Mouse (Mus musculus) kidney, embryonic 16.5 days (tissue): ENCODE results near the gene Slc15a5. TPM values are rescaled to one million over a fixed set of nuclear protein-coding genes. Genes with fewer than 3 reads are reported as not detected.

Source experiments
- ATAC-seq: fragments of 200-750 bp; cut with Nextera tagmentation; 2 replicates; pipeline ENCODE4 v1.8.0; 2017; ENCODE audit warnings: moderate TSS enrichment; ENCODE audit not compliant: low FRiP score, low TSS enrichment
- H3K27ac ChIP-seq: fragments of 300-500 bp; sonication (generic); 2 replicates; pipeline ENCODE4 v1.5.1; 2014; ENCODE audit warnings: low read length
- H3K27me3 ChIP-seq: fragments of 300-500 bp; sonication (generic); 2 replicates; pipeline ENCODE4 v1.6.1; 2014; ENCODE audit warnings: low read length, control low read depth, mixed read lengths; ENCODE audit not compliant: insufficient read depth
- H3K36me3 ChIP-seq: fragments of 300-500 bp; sonication (generic); 2 replicates; pipeline ENCODE4 v1.6.1; 2014; ENCODE audit warnings: low read length, control low read depth, mixed read lengths; ENCODE audit not compliant: insufficient read depth
- H3K4me1 ChIP-seq: fragments of 300-500 bp; sonication (generic); 2 replicates; pipeline ENCODE4 v1.6.1; 2014; ENCODE audit warnings: low read length, control low read depth, mixed read lengths; ENCODE audit not compliant: insufficient read depth
- H3K4me2 ChIP-seq: fragments of 300-500 bp; sonication (generic); replicated peaks from 2 replicates; pipeline ENCODE4 v1.6.1; 2014; ENCODE audit warnings: low read depth, low read length
- H3K4me3 ChIP-seq: fragments of 300-500 bp; sonication (generic); 2 replicates; pipeline ENCODE4 v1.5.1; 2014; ENCODE audit warnings: mild to moderate bottlenecking, low read length
- H3K9ac ChIP-seq: fragments of 300-500 bp; sonication (generic); replicated peaks from 2 replicates; pipeline ENCODE4 v1.6.1; 2014; ENCODE audit warnings: low read length
- H3K9me3 ChIP-seq: fragments of 300-500 bp; sonication (generic); 2 replicates; pipeline ENCODE4 v1.6.1; 2016; ENCODE audit warnings: low read length, control low read depth
- WGBS: fragments of 180-500 bp; shearing (Covaris S2); extraction: QIAGEN DNeasy Blood & Tissue Kit; methylation state at CpG from one replicate; pipeline ENCODE4 v1.1.7; 2014; 5-methylcytosine and 5-hydroxymethylcytosine counted together
- polyA plus RNA-seq: library from polyadenylated mRNA; unstranded; fragments of >200 nt; fragmentation: Nextera tagmentation; extraction: Ambion mirVana; gene quantifications from 2 replicates; pipeline ENCODE4 v1.2.1, GENCODE M21; 2015

Gene Slc15a5
- polyA plus RNA-seq, 1 experiment from 2014 or later = 0.24 TPM

- no peaks in the 10 kb centered on the region for H3K4me1 ChIP-seq
Observed at GRCm38 (mm10) chr6:138036891-138037290, 42.8 kb downstream of the Slc15a5 start.

DNA sequence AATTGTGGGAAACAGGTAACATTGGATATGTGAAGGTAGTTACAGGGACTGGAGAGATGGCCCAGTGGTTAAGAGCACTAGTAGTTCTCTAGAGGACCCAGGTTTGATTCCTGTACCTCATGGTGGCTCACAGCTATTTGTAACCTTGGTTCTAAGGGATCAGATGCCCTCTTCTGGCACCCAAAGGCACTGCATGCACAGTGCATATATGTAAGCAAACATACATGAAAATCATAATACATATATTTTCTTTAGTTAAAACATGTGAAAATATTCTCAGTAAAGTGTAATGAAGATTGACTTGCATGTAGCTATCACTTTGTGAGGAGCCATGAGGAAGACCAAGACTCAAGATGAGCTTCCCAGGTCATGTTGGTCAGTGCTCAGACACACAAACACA is 62.8 kb downstream of the Slc15a5 start:
- no peak overlapping the region for H3K4me2 ChIP-seq
- H3K9ac ChIP-seq = no peak overlapping the region
- no peak overlapping the region for H3K4me3 ChIP-seq
- ATAC-seq = no peak
- H3K36me3 ChIP-seq = no peaks in the 10 kb centered on the region
- no peaks in the 10 kb centered on the region for H3K27me3 ChIP-seq
- H3K4me1 ChIP-seq = no peaks in the 10 kb centered on the region
- no peak overlapping the region for H3K27ac ChIP-seq
- H3K9me3 ChIP-seq = no peaks in the 10 kb centered on the region

More at GRCm38 (mm10) chr6:138036891-138037290, 42.8 kb downstream of the Slc15a5 start:
- no peak for ATAC-seq
- WGBS = 91% methylated on average over 12 of the region's 12 CpGs
- no peak overlapping the region for H3K9ac ChIP-seq
- H3K27me3 ChIP-seq = no peaks in the 10 kb centered on the region
- H3K36me3 ChIP-seq = no peaks in the 10 kb centered on the region
- no peaks in the 10 kb centered on the region for H3K9me3 ChIP-seq
- no peak overlapping the region for H3K27ac ChIP-seq
- H3K4me3 ChIP-seq = no peak overlapping the region
- no peak overlapping the region for H3K4me2 ChIP-seq

DNA sequence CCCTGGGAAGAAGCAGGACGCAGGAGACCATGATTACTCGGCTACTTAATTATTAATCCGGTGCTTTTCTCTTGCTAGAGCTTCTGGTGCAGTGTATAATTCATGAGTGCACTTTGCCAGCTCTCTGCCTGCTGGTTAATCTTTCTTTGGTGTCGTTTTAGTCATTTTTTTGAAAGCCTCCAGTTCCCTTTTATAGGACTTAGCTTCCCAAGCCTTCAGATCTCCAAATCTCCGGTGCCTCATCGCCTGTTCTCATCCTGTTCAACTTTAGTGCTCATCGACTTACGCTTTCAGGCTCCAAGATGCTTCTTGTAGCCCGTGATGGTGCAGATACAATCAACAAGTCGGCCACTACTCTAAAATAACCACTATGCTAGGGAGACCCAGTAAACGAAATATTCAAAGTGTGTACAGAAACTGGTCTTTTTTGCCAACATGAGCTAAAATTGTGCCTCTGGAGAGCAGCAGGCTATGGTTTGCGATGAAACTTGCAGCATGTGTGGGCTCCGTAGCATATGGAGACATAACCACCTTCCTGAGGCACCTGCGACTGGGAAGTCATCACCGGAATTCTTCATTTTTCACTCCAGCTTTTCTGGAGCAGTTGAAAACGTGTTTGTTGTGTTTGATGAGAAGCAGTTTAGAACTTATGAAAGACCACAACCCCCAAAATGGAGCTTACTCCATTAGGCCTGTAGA is 64.6 kb downstream of the Slc15a5 start:
- Histone ChIP-seq H3K36me3 (no peaks in the 10 kb centered on the region), H3K27ac (no peak overlapping the region), H3K27me3 (no peaks in the 10 kb centered on the region), H3K4me3 (no peak overlapping the region), H3K9me3 (no peaks in the 10 kb centered on the region), H3K4me2 (no peak overlapping the region), H3K4me1 (no peaks in the 10 kb centered on the region), H3K9ac (no peak overlapping the region)
- 78% methylated on average over 16 of the region's 16 CpGs for WGBS
- ATAC-seq = no peak

GRCm38 (mm10) chr6:138011955-138012354 is 67.8 kb downstream of the Slc15a5 start:
- Histone ChIP-seq H3K4me3 (no peak overlapping the region), H3K36me3 (no peaks in the 10 kb centered on the region), H3K9me3 (no peaks in the 10 kb centered on the region), H3K27ac (no peak overlapping the region), H3K4me1 (0 out of 2 replicates have a peak, but pooled peaks cover 5% of the 10 kb centered on the region), H3K4me2 (no peak overlapping the region), H3K27me3 (no peaks in the 10 kb centered on the region), H3K9ac (no peak overlapping the region)
- ATAC-seq = no peak
- 72% methylated on average over 6 of the region's 6 CpGs for WGBS

DNA sequence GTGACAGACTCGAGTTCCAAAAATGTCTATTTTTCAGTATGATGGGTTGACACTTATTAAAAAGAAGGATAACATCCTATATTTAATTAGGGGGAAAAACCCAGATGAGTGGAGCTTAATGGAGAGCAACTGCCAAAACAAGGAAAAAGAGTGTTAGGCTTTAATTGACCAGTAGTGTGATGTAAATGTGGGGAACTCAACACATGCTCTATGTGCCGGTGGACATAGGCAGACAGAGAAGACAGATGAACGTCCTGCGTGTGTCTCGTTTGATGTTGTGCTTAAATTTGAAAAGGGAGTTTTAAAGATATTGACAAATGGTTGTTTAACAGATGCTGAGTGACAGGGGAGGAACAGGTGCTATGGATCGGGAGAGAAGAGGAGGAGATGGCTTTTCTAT is 72.0 kb downstream of the Slc15a5 start:
- no peak overlapping the region for H3K4me3 ChIP-seq
- H3K27ac ChIP-seq = no peak overlapping the region
- no peaks in the 10 kb centered on the region for H3K9me3 ChIP-seq
- H3K9ac ChIP-seq = no peak overlapping the region
- H3K4me1 ChIP-seq = 0 out of 2 replicates have a peak, but pooled peaks cover 9% of the 10 kb centered on the region
- no peak overlapping the region for H3K4me2 ChIP-seq
- no peak for ATAC-seq
- 74% methylated on average over 6 of the region's 6 CpGs for WGBS
- H3K27me3 ChIP-seq = no peaks in the 10 kb centered on the region
- no peaks in the 10 kb centered on the region for H3K36me3 ChIP-seq

DNA sequence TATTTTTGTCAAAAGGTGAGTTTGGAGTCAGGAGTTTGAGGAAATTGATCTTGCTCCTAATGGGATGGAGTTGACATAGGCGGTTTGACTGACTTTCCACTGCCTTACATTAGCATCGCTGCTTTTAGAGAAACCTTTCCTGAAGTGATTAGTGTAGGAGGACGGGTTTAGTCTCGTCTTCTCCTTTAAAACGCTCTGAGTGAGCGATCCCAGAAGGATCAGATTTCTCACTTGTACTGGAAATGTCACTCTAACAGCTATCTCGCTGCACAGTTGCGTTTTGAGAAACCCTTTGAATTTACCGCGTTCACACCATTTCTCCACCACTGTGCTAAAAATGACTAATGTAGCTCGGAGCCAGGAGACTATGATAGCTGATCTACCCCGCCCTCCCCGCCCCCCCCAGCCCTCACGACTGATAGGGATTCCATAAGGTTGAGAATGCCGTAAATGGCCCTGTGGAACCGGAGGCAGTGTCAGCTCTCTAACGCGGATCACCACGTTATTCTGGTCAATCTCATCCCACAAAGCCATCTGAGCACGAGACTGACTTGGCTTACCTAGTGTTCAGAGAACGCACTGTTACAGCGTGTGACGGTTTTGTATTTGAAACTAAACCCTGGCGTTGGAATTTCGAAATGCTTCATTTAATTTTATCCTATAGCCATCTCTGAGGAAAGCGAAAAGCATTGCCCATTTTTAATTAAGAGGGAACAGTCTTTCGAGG is 73.0 kb downstream of the Slc15a5 start:
- Histone ChIP-seq H3K36me3 (no peaks in the 10 kb centered on the region), H3K9ac (no peak overlapping the region), H3K27ac (no peak overlapping the region), H3K4me1 (0 out of 2 replicates have a peak, but pooled peaks cover 9% of the 10 kb centered on the region), H3K27me3 (no peaks in the 10 kb centered on the region), H3K9me3 (no peaks in the 10 kb centered on the region), H3K4me2 (peak overlapping the region; percentile 59), H3K4me3 (peak overlapping the region; percentile 32)
- 31% methylated on average over 27 of the region's 27 CpGs for WGBS
- peak; percentile 73 for ATAC-seq

GRCm38 (mm10) chr6:137989853-137990252 is 89.9 kb downstream of the Slc15a5 start:
- no peak overlapping the region for H3K4me2 ChIP-seq
- no peak overlapping the region for H3K9ac ChIP-seq
- no peaks in the 10 kb centered on the region for H3K27me3 ChIP-seq
- no peaks in the 10 kb centered on the region for H3K36me3 ChIP-seq
- no peaks in the 10 kb centered on the region for H3K9me3 ChIP-seq
- no peak overlapping the region for H3K27ac ChIP-seq
- H3K4me3 ChIP-seq = no peak overlapping the region
- no peak for ATAC-seq
- no peaks in the 10 kb centered on the region for H3K4me1 ChIP-seq

- H3K4me2 ChIP-seq = no peak overlapping the region
- WGBS = 87% methylated on average over 6 of the region's 6 CpGs
- ATAC-seq = no peak
- H3K36me3 ChIP-seq = no peaks in the 10 kb centered on the region
- no peak overlapping the region for H3K4me3 ChIP-seq
- H3K9me3 ChIP-seq = no peaks in the 10 kb centered on the region
- no peak overlapping the region for H3K27ac ChIP-seq
- no peaks in the 10 kb centered on the region for H3K27me3 ChIP-seq
- peaks cover 6% of the 10 kb centered on the region; the same call in 1 of the 2 replicates for H3K4me1 ChIP-seq
- H3K9ac ChIP-seq = no peak overlapping the region
Observed at GRCm38 (mm10) chr6:137985169-137985568, 94.5 kb downstream of the Slc15a5 start.

DNA sequence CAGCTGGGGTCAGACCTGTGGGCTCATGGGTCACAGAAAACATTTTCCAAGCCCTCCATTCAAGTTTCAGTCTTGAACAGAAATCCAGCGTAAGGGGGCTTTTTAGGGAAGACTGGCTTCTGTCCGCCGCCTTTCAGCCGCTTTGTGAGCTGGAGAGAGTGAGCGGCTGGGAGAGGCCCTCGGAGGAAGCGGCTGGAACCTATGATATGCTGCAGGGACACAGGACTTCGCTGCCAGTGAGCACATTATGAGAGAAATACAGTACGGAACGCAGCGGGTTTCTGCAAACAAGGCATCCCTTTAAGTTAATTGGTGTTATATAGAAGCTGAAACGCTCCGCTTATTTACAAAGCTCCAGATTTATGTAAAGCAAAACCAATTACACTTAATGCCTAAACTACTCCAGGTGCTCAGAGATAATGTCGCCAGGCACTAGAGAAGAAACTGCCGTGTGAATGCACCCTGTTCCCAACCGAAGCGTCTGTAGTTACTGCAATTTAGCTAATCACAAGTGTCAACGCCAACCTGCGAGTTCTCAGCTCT is 97.5 kb downstream of the Slc15a5 start:
- Histone ChIP-seq H3K4me3 (no peak overlapping the region), H3K9me3 (no peaks in the 10 kb centered on the region), H3K4me2 (no peak overlapping the region), H3K27ac (no peak overlapping the region), H3K4me1 (peaks cover 6% of the 10 kb centered on the region; the same call in 1 of the 2 replicates), H3K27me3 (no peaks in the 10 kb centered on the region), H3K9ac (no peak overlapping the region), H3K36me3 (no peaks in the 10 kb centered on the region)
- peak; percentile 39; the same call in 1 of the 2 replicates for ATAC-seq
- 49% methylated on average over 19 of the region's 19 CpGs for WGBS
